Mouse (Mus musculus) embryonic facial prominence, embryonic 14.5 days (tissue): Measurements from ENCODE around the gene Zpr1. TPM values are rescaled to one million over a fixed set of nuclear protein-coding genes. Genes with fewer than 3 reads are reported as not detected.

Source experiments
- ATAC-seq: fragments of 200-750 bp; cut with Nextera tagmentation; 2 replicates; pipeline ENCODE4 v1.8.0; 2017; ENCODE audit warnings: low read depth, moderate number of reproducible peaks, moderate TSS enrichment
- DNase-seq: peaks from one replicate; pipeline ENCODE4 v3.0.0-alpha.2; 2015; ENCODE audit warnings: low spot score
- H3K27ac ChIP-seq: fragments of 300-500 bp; sonication (generic); replicated peaks from 2 replicates; pipeline ENCODE4 v1.5.1; 2014; ENCODE audit warnings: low read depth, mild to moderate bottlenecking, low read length, moderate library complexity
- H3K27me3 ChIP-seq: fragments of 300-500 bp; sonication (generic); replicated peaks from 2 replicates; pipeline ENCODE4 v1.6.1; 2014; ENCODE audit warnings: low read length; ENCODE audit not compliant: control insufficient read depth, insufficient read depth
- H3K36me3 ChIP-seq: fragments of 300-500 bp; sonication (generic); 2 replicates; pipeline ENCODE4 v1.6.1; 2014; ENCODE audit warnings: low read length, mixed read lengths; ENCODE audit not compliant: control insufficient read depth, insufficient read depth
- H3K4me1 ChIP-seq: fragments of 300-500 bp; sonication (generic); 2 replicates; pipeline ENCODE4 v1.6.1; 2014; ENCODE audit warnings: antibody characterized with exemption, low read length; ENCODE audit not compliant: control insufficient read depth, insufficient read depth
- H3K4me2 ChIP-seq: fragments of 300-500 bp; sonication (generic); 2 replicates; pipeline ENCODE4 v1.6.1; 2014; ENCODE audit warnings: low read depth, mild to moderate bottlenecking, low read length, moderate library complexity, mixed read lengths
- H3K4me3 ChIP-seq: fragments of 300-500 bp; sonication (generic); 2 replicates; pipeline ENCODE4 v1.5.1; 2014; ENCODE audit warnings: low read depth, mild to moderate bottlenecking, low read length
- H3K9ac ChIP-seq: fragments of 300-500 bp; sonication (generic); 2 replicates; pipeline ENCODE4 v1.6.1; 2014; ENCODE audit warnings: low read depth, mild to moderate bottlenecking, low read length, moderate library complexity, mixed read lengths
- H3K9me3 ChIP-seq: fragments of 300-500 bp; sonication (generic); 2 replicates; pipeline ENCODE4 v1.6.1; 2016; ENCODE audit warnings: low read length; ENCODE audit not compliant: control insufficient read depth
- WGBS: fragments of 180-500 bp; shearing (Covaris S2); extraction: QIAGEN DNeasy Blood & Tissue Kit; methylation state at CpG from one replicate; pipeline ENCODE4 v1.1.7; 2014; 5-methylcytosine and 5-hydroxymethylcytosine counted together
- polyA plus RNA-seq: library from polyadenylated mRNA; unstranded; fragments of >200 nt; fragmentation: Nextera tagmentation; extraction: Ambion mirVana; gene quantifications from 2 replicates; pipeline ENCODE4 v1.2.1, GENCODE M21; 2014

Zpr1 gene
- polyA plus RNA-seq, 1 experiment from 2014 or later: 54.6 TPM

- Histone ChIP-seq H3K27ac (no peak overlapping the region), H3K9me3 (no peaks in the 10 kb centered on the region), H3K9ac (no peak overlapping the region), H3K36me3 (peaks cover 6% of the 10 kb centered on the region), H3K27me3 (peaks cover 3% of the 10 kb centered on the region; the same call in 1 of the 2 replicates), H3K4me1 (no peaks in the 10 kb centered on the region), H3K4me2 (no peak overlapping the region), H3K4me3 (no peak overlapping the region)
- 90% methylated on average over 4 of the region's 4 CpGs for WGBS
- ATAC-seq (no peak), DNase-seq (no peak)
Observed at GRCm38 (mm10) chr9:46270782-46271181, 2.1 kb upstream of the Zpr1 start.

DNA sequence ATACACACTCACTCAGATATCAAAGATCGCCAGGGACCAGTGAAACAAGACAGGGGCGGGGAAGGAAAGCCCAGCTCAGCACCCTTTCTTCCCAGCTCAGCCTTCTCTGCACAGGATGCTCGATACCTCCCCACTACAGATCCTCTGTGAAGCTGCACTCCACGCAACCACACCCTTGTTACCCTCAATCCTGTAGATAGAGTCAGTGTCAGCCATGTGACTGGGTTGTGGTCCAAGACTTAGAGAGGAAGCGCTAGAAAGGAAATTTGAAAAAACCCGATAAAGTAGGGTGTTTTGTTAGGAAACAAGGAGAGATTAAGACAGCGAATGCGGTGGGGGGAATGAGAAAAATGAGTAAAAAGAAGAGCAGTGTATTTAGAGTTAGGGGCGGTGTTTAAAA lies 794 bp upstream of the Zpr1 start:
- H3K9ac ChIP-seq: no peak overlapping the region
- H3K36me3 ChIP-seq: peaks cover 19% of the 10 kb centered on the region
- no peaks in the 10 kb centered on the region for H3K4me1 ChIP-seq
- no peak for DNase-seq
- H3K27ac ChIP-seq: no peak overlapping the region
- no peak for ATAC-seq
- no peak overlapping the region for H3K4me3 ChIP-seq
- H3K4me2 ChIP-seq: no peak overlapping the region
- WGBS: 83% methylated on average over 9 of the region's 9 CpGs
- no peaks in the 10 kb centered on the region for H3K9me3 ChIP-seq
- H3K27me3 ChIP-seq: peaks cover 3% of the 10 kb centered on the region; the same call in 1 of the 2 replicates

DNA sequence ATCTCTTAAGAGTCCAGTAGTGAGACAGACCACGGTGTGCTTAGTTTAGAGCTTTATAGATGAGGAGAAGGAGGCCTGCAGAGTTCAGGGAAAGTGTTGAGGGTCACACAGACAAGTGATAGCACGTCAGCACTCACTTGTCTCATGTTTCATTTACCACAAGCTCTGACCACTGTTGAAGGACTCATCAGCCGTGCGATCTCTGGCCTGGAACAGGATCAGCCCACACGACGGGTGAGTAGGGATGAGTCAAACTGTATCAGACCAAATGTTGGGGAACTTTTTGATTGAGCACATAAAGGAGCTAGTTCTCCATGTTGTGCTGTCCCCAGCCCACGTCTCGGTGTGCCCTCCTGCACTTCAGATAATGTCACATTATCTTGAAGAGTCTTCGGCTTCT lies 1.6 kb downstream of the Zpr1 start:
- no peak overlapping the region for H3K4me2 ChIP-seq
- H3K9ac ChIP-seq: no peak overlapping the region
- H3K36me3 ChIP-seq: peaks cover 42% of the 10 kb centered on the region
- H3K4me1 ChIP-seq: no peaks in the 10 kb centered on the region
- DNase-seq (no peak), ATAC-seq (no peak)
- H3K9me3 ChIP-seq: no peaks in the 10 kb centered on the region
- 0 out of 2 replicates have a peak overlapping the region, but pooled peaks have one; percentile 76 for H3K4me3 ChIP-seq
- H3K27me3 ChIP-seq: peaks cover 3% of the 10 kb centered on the region; the same call in 1 of the 2 replicates
- WGBS: 82% methylated on average over 9 of the region's 9 CpGs
- H3K27ac ChIP-seq: no peak overlapping the region

- ATAC-seq (peak; percentile 92), DNase-seq (peak; percentile 95)
- peak within 1 kb of the TSS; percentile 82 for H3K27ac ChIP-seq
- under 1% methylated on average over 54 of the region's 55 CpGs for WGBS
- H3K27me3 ChIP-seq: no peaks in the 10 kb centered on the region
- H3K4me1 ChIP-seq: 0 out of 2 replicates have a peak, but pooled peaks cover 4% of the 10 kb centered on the region
- H3K4me2 ChIP-seq: peak within 1 kb of the TSS; percentile 52
- peaks cover 57% of the 10 kb centered on the region for H3K36me3 ChIP-seq
- H3K9me3 ChIP-seq: no peaks in the 10 kb centered on the region
- peak within 1 kb of the TSS; percentile 92 for H3K9ac ChIP-seq
- peak within 1 kb of the TSS; percentile 92 for H3K4me3 ChIP-seq
Observed at GRCm38 (mm10) chr9:46282631-46283436, 10.0 kb downstream of the Zpr1 start, which contains the start of gene Bud13. Bud13 (plus strand) TSS chr9:46283008.

GRCm38 (mm10) chr9:46298381-46298780 lies 25.5 kb downstream of the Zpr1 start:
- Histone ChIP-seq H3K9ac (no peak overlapping the region), H3K27ac (no peak overlapping the region), H3K36me3 (peaks cover 61% of the 10 kb centered on the region), H3K4me1 (no peaks in the 10 kb centered on the region), H3K27me3 (no peaks in the 10 kb centered on the region), H3K4me3 (no peak overlapping the region), H3K4me2 (no peak overlapping the region), H3K9me3 (no peaks in the 10 kb centered on the region)
- DNase-seq: no peak
- WGBS: 79% methylated on average over 4 of the region's 4 CpGs
- ATAC-seq: no peak

DNA sequence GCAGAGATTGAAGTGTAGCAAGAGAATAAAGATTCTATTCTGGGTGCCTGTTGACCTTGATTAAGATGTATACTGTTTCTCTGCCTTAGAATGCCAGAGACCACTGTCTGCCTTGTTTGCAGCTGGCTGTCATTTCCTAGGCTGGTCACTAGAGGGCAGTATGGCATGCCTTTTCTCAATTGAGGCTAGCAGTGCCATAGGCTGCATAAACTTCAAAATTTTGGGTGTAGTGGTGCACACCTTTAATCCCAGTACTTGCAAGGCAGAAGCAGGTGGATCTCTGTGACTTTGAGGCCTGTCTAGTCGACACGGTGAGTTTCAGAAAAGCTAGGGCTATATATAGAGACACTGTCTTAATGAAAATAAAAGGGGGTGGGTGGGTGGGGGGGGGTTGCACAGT lies 29.3 kb downstream of the Zpr1 start:
- no peaks in the 10 kb centered on the region for H3K4me1 ChIP-seq
- H3K4me2 ChIP-seq: no peak overlapping the region
- H3K9ac ChIP-seq: no peak overlapping the region
- H3K9me3 ChIP-seq: no peaks in the 10 kb centered on the region
- DNase-seq (peak; percentile 60), ATAC-seq (peak; percentile 55; the same call in 1 of the 2 replicates)
- no peak overlapping the region for H3K4me3 ChIP-seq
- peaks cover 29% of the 10 kb centered on the region for H3K36me3 ChIP-seq
- WGBS: 14% methylated on average over 2 of the region's 2 CpGs
- no peak overlapping the region for H3K27ac ChIP-seq
- no peaks in the 10 kb centered on the region for H3K27me3 ChIP-seq

GRCm38 (mm10) chr9:46309121-46309520 lies 36.3 kb downstream of the Zpr1 start:
- no peak for DNase-seq
- no peaks in the 10 kb centered on the region for H3K9me3 ChIP-seq
- H3K4me3 ChIP-seq: no peak overlapping the region
- no peaks in the 10 kb centered on the region for H3K27me3 ChIP-seq
- H3K36me3 ChIP-seq: no peaks in the 10 kb centered on the region
- ATAC-seq: no peak
- no peak overlapping the region for H3K4me2 ChIP-seq
- no peak overlapping the region for H3K27ac ChIP-seq
- no peak overlapping the region for H3K9ac ChIP-seq
- 0 out of 2 replicates have a peak, but pooled peaks cover 4% of the 10 kb centered on the region for H3K4me1 ChIP-seq
- 16% methylated on average over 7 of the region's 7 CpGs for WGBS

GRCm38 (mm10) chr9:46314507-46314906 lies 41.6 kb downstream of the Zpr1 start:
- H3K27me3 ChIP-seq: no peaks in the 10 kb centered on the region
- WGBS: 8% methylated on average over 4 of the region's 4 CpGs
- peak; percentile 73 for DNase-seq
- H3K4me1 ChIP-seq: no peaks in the 10 kb centered on the region
- H3K4me3 ChIP-seq: no peak overlapping the region
- no peaks in the 10 kb centered on the region for H3K9me3 ChIP-seq
- no peak overlapping the region for H3K9ac ChIP-seq
- H3K27ac ChIP-seq: no peak overlapping the region
- 0 out of 2 replicates have a peak, but pooled peaks have one; percentile 48 for ATAC-seq
- H3K4me2 ChIP-seq: no peak overlapping the region
- no peaks in the 10 kb centered on the region for H3K36me3 ChIP-seq

- Histone ChIP-seq H3K4me1 (no peaks in the 10 kb centered on the region), H3K4me2 (no peak overlapping the region), H3K36me3 (no peaks in the 10 kb centered on the region), H3K9ac (no peak overlapping the region), H3K27me3 (no peaks in the 10 kb centered on the region), H3K27ac (no peak overlapping the region), H3K9me3 (no peaks in the 10 kb centered on the region), H3K4me3 (no peak overlapping the region)
- ATAC-seq (no peak), DNase-seq (no peak)
- 44% methylated on average over 2 of the region's 2 CpGs for WGBS
Observed at GRCm38 (mm10) chr9:46314921-46315320, 42.1 kb downstream of the Zpr1 start.
